Mouse (Mus musculus) myocyte (in vitro differentiated cells): ENCODE results near the gene Pgm5. TPM values are rescaled to one million over a fixed set of nuclear protein-coding genes. Genes with fewer than 3 reads are reported as not detected.

Experiments used
- H3K27me3 ChIP-seq: one replicate; pipeline ENCODE4 v1.6.1; 2011; ENCODE audit not compliant: control insufficient read depth, insufficient read depth, insufficient read length
- H3K36me3 ChIP-seq: one replicate; pipeline ENCODE4 v1.6.1; 2011; ENCODE audit not compliant: control insufficient read depth, insufficient read depth
- H3K4me2 ChIP-seq: one replicate; pipeline ENCODE4 v1.6.1; 2011; ENCODE audit warnings: low read depth, control low read depth
- H3K4me3 ChIP-seq: one replicate; pipeline ENCODE4 v1.5.1; 2011; ENCODE audit warnings: mild to moderate bottlenecking, control low read depth, moderate library complexity
- H3K79me2 ChIP-seq: one replicate; pipeline ENCODE4 v1.6.1; 2011; ENCODE audit not compliant: control insufficient read depth, insufficient read depth
- H3ac ChIP-seq: one replicate; pipeline ENCODE4 v1.6.1; 2011; ENCODE audit not compliant: control insufficient read depth, insufficient read length
- CEBPB ChIP-seq: IDR thresholded peaks from 2 replicates; pipeline ENCODE4 v1.6.1; 2011; ENCODE audit warnings: mild to moderate bottlenecking, moderate library complexity; ENCODE audit not compliant: poor library complexity, insufficient read depth, severe bottlenecking
- E2F4 ChIP-seq: IDR thresholded peaks from one replicate; pipeline ENCODE4 v1.6.1; 2011; ENCODE audit warnings: mild to moderate bottlenecking, control low read depth, moderate library complexity; ENCODE audit not compliant: insufficient read depth
- MAX ChIP-seq: IDR thresholded peaks from one replicate; pipeline ENCODE4 v1.6.1; 2011; ENCODE audit warnings: low read depth, mild to moderate bottlenecking, control low read depth
- MYOD1 ChIP-seq, 3 experiments: IDR thresholded peaks; one replicate each; pipeline ENCODE4 v1.6.1; 2011; ENCODE audit warnings: control low read depth in 2 of 3, low read depth in 2 of 3, mild to moderate bottlenecking in 2 of 3, moderate library complexity in 1 of 3; ENCODE audit not compliant: insufficient read length in 2 of 3, control insufficient read depth in 1 of 3
- MYOG ChIP-seq, 3 experiments: IDR thresholded peaks; one replicate each; pipeline ENCODE4 v1.6.1; 2011; ENCODE audit warnings: control low read depth in 2 of 3, low read depth in 2 of 3, mild to moderate bottlenecking in 2 of 3; ENCODE audit not compliant: insufficient read length in 2 of 3, control insufficient read depth in 1 of 3, insufficient read depth in 1 of 3
- POLR2A ChIP-seq: IDR thresholded peaks from one replicate; pipeline ENCODE4 v1.6.1; 2011; ENCODE audit warnings: low read depth, mild to moderate bottlenecking, control low read depth, moderate library complexity; ENCODE audit not compliant: insufficient read length
- POLR2AphosphoS2 ChIP-seq: IDR thresholded peaks from one replicate; pipeline ENCODE4 v1.6.1; 2011; ENCODE audit warnings: low read depth, control low read depth; ENCODE audit not compliant: insufficient read length
- REST ChIP-seq: IDR thresholded peaks from one replicate; pipeline ENCODE4 v1.6.1; 2011; ENCODE audit warnings: mild to moderate bottlenecking, control low read depth, moderate library complexity; ENCODE audit not compliant: insufficient read depth, insufficient read length
- SRF ChIP-seq: IDR thresholded peaks from one replicate; pipeline ENCODE4 v1.6.1; 2011; ENCODE audit warnings: low read depth; ENCODE audit not compliant: control insufficient read depth, insufficient read length
- TCF12 ChIP-seq: IDR thresholded peaks from one replicate; pipeline ENCODE4 v1.6.1; 2011; ENCODE audit warnings: mild to moderate bottlenecking, control low read depth; ENCODE audit not compliant: poor library complexity, insufficient read depth, severe bottlenecking
- TCF3 ChIP-seq: IDR thresholded peaks from one replicate; pipeline ENCODE4 v1.6.1; 2011; ENCODE audit warnings: low read depth, control low read depth; ENCODE audit not compliant: insufficient read length
- USF1 ChIP-seq: IDR thresholded peaks from one replicate; pipeline ENCODE4 v1.6.1; 2011; ENCODE audit warnings: low read depth, mild to moderate bottlenecking, control low read depth, moderate library complexity
- polyA plus RNA-seq: library from polyadenylated mRNA; unstranded; fragments of >200 nt; fragmentation: generic; extraction: Trizol; gene quantifications from one replicate; pipeline ENCODE4 v1.2.1, GENCODE M21; 2012; ENCODE audit warnings: missing spikeins

Gene Pgm5
- polyA plus RNA-seq, 1 experiment: 68.6 TPM

DNA sequence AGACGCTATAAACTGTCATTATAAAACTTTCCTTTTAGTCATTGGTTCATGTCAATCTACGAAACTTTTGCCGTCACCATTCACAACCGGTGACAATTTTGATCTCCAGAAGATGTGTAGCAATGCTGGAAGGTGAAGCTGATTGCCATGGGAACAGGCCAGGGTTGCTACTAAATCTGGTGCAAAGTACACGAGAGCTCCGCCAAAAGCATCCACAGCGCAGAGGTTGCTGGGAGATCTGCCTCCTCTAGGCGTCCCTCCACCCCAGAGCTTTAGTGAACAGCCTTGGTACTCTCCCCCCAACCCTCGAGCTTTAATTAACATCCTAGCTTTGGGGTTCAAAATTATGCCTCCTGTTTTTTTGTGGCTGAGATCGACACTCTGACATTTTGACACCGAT lies 195.9 kb downstream of the Pgm5 start:
- Histone ChIP-seq H3K27me3 (no peaks in the 10 kb centered on the region), H3K4me3 (no peak overlapping the region), H3ac (no peak overlapping the region), H3K36me3 (no peaks in the 10 kb centered on the region), H3K4me2 (no peak overlapping the region), H3K79me2 (no peaks in the 10 kb centered on the region)
- no peak for TF ChIP-seq TCF3
- TF ChIP-seq USF1: no peak
- no peak for TF ChIP-seq MYOD1 (IDR thresholded peaks at IDR 0.05; ENCODE audit: control insufficient read depth in 1 of 3, insufficient read length in 2 of 3, low read depth in 2 of 3)
- no peak for TF ChIP-seq MAX
- no peak for TF ChIP-seq REST
- no peak for TF ChIP-seq TCF12
- TF ChIP-seq E2F4: no peak
- TF ChIP-seq POLR2A: no peak
- no peak for TF ChIP-seq CEBPB

GRCm38 (mm10) chr19:24662346-24662745 lies 199.3 kb downstream of the Pgm5 start:
- H3K4me3 ChIP-seq: no peak overlapping the region
- H3K4me2 ChIP-seq: no peak overlapping the region
- H3K79me2 ChIP-seq: no peaks in the 10 kb centered on the region
- TF ChIP-seq SRF: no peak
- TF ChIP-seq TCF12: no peak
- TF ChIP-seq POLR2AphosphoS2: no peak
- TF ChIP-seq E2F4: no peak
- TF ChIP-seq REST: no peak
- TF ChIP-seq CEBPB: no peak
- no peak for TF ChIP-seq MYOG (IDR thresholded peaks at IDR 0.05; ENCODE audit: control insufficient read depth in 1 of 3, insufficient read depth in 1 of 3, insufficient read length in 2 of 3, low read depth in 2 of 3)
- TF ChIP-seq MAX: no peak
- TF ChIP-seq POLR2A: no peak
- no peak overlapping the region for H3ac ChIP-seq
- no peaks in the 10 kb centered on the region for H3K36me3 ChIP-seq
- H3K27me3 ChIP-seq: no peaks in the 10 kb centered on the region

DNA sequence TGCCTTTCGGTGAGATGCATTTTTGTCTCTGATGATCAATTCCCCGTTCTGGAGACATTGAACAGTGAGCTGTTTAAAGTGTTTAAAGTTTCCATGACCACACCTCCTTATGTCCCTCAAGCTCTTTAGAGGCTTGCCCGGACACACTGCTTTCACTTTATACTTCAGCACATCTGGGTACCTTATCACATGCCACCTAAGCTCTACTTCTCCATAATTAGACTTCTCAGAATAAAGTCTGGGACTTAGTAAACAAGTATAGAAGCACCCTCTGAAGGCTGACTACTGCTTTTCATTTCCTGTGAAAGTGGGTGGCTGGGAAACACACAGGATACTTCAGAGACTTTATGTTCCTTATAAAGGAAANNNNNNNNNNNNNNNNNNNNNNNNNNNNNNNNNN lies 204.7 kb downstream of the Pgm5 start:
- Histone ChIP-seq H3ac (no peak overlapping the region), H3K27me3 (no peaks in the 10 kb centered on the region), H3K4me2 (no peak overlapping the region), H3K36me3 (no peaks in the 10 kb centered on the region), H3K4me3 (no peak overlapping the region), H3K79me2 (no peaks in the 10 kb centered on the region)
- TF ChIP-seq USF1: no peak
- no peak for TF ChIP-seq TCF3
- no peak for TF ChIP-seq TCF12
- TF ChIP-seq MYOD1 (IDR thresholded peaks at IDR 0.05; ENCODE audit: control insufficient read depth in 1 of 3, insufficient read length in 2 of 3, low read depth in 2 of 3): no peak
- TF ChIP-seq POLR2A: no peak
- no peak for TF ChIP-seq SRF
- no peak for TF ChIP-seq POLR2AphosphoS2
- no peak for TF ChIP-seq E2F4
- no peak for TF ChIP-seq MYOG (IDR thresholded peaks at IDR 0.05; ENCODE audit: control insufficient read depth in 1 of 3, insufficient read depth in 1 of 3, insufficient read length in 2 of 3, low read depth in 2 of 3)
- TF ChIP-seq MAX: no peak
- TF ChIP-seq REST: no peak
- no peak for TF ChIP-seq CEBPB

- no peaks in the 10 kb centered on the region for H3K27me3 ChIP-seq
- H3K36me3 ChIP-seq: no peaks in the 10 kb centered on the region
- TF ChIP-seq POLR2A: no peak
- TF ChIP-seq MYOG (IDR thresholded peaks at IDR 0.05; ENCODE audit: control insufficient read depth in 1 of 3, insufficient read depth in 1 of 3, insufficient read length in 2 of 3, low read depth in 2 of 3): no peak
- no peak for TF ChIP-seq CEBPB
- no peak for TF ChIP-seq SRF
- TF ChIP-seq E2F4: no peak
- TF ChIP-seq POLR2AphosphoS2: no peak
- TF ChIP-seq TCF12: no peak
- TF ChIP-seq REST: no peak
- no peak for TF ChIP-seq MYOD1 (IDR thresholded peaks at IDR 0.05; ENCODE audit: control insufficient read depth in 1 of 3, insufficient read length in 2 of 3, low read depth in 2 of 3)
- no peak for TF ChIP-seq MAX
- TF ChIP-seq USF1: no peak
- no peak for TF ChIP-seq TCF3
- H3K79me2 ChIP-seq: no peaks in the 10 kb centered on the region
- H3K4me3 ChIP-seq: no peak overlapping the region
- H3ac ChIP-seq: no peak overlapping the region
- H3K4me2 ChIP-seq: no peak overlapping the region
These were observed 208.3 kb downstream of the Pgm5 start for GRCm38 (mm10) chr19:24653230-24653799.
